Mouse (Mus musculus): ENCODE results near the gene Daam2.

- TF ChIP-seq CTCF (IDR thresholded peaks at IDR 0.05; ENCODE audit: borderline replicate concordance, insufficient read depth, low read depth, low read length) (no peak), POLR2A (IDR thresholded peaks at IDR 0.05; ENCODE audit: borderline replicate concordance, insufficient read depth, low read length) (no peak)
Measured at GRCm38 (mm10) chr17:49568717-49569116, 4.6 kb upstream of the Daam2 start.

All from cerebellum, adult 2 months (tissue).